Mouse (Mus musculus) activated CD4-positive, CD25-positive, alpha-beta regulatory T cell (primary cell): ENCODE measurements around the gene Rsad1. TPM values are rescaled to one million over a fixed set of nuclear protein-coding genes. Genes with fewer than 3 reads are reported as not detected.

ENCODE experiments used
- polyA plus RNA-seq, 2 experiments: library from polyadenylated mRNA; unstranded; fragments of 100-300 nt; shearing (Covaris generic); gene quantifications; one replicate each; pipeline ENCODE4 v1.2.1; 2017

Rsad1 gene
- 1 to 10 TPM; 1.7 TPM for polyA plus RNA-seq

DNA sequence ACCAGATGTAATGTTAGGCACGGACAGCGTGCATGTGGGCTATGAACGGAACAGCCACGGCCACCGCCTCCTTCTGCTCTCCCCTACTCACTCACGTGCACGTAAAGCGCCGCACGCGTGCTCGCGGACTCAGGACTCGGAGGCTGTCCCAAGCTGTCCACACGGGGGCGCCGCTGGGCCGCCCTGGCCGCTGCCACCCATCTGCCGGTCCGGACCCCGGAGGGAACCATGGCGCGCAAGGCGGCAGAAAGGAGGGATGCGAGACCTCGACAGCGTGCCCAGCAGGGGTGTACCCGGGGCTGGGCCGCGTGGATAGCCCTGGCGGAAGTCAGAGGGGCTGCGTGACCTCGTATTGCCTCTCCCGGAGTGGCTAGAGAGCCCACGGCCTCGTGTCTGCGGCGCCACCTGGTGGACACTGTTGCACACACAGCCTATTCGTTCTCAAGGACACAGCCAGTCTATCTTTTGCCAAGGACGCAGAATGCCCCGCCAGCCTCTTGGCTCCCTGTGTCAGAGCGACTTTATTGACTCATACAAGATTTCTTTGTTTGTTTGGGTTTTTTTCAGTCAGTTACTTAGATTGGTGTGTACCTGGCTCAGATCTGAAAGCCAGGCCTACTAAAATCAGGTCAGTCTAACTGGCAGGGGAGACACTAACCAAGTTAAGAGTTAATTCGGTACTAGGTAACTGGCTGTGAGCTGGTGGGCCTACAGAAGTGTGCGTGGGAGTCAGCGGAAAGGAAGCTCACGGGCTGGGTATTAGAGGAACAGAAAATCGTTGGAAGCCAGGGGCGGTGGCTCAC is at the start of gene Rsad1:
Gene Rsad1, minus strand, starts transcription at position 368 of the 803 bp plus-strand sequence.

GRCm38 (mm10) chr11:94564437-94565150 is 15.5 kb upstream of the Rsad1 start, which contains the start of gene Chad:
Gene Chad, plus strand, starts transcription at chr11:94565047.

DNA sequence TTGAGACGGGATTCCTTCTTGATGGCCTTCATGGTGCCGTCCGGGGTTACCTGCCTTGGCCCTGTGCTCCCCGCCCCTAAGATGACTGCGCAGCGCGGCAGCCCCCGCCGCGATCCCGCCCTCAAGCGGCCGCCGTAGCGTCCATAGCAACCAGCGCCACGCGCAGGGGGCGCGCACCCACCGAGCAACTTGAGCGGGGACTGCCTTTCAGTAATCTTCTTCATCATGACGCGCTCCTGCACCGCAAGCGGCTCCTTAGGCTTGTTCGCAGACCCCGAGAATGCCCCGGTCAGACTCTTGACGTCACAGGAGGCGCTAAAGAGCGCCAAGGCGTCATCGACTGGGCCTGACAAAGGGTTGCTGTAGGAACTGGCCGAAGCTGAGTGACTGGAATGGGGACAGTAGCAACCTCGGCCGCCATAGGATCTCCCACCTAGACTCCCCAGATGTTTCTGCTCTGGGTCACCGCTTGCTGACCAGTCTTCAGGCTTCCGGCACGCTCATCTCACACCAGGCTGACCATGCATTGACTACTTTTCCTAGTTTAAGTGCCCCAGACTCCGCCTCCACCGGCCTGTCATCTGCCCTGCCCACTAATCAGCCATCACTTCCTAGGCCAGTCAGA is 27.7 kb downstream of the Rsad1 start, which contains the start of gene Mycbpap:
Gene Mycbpap, minus strand, starts transcription at position 524 of the 625 bp plus-strand sequence.

DNA sequence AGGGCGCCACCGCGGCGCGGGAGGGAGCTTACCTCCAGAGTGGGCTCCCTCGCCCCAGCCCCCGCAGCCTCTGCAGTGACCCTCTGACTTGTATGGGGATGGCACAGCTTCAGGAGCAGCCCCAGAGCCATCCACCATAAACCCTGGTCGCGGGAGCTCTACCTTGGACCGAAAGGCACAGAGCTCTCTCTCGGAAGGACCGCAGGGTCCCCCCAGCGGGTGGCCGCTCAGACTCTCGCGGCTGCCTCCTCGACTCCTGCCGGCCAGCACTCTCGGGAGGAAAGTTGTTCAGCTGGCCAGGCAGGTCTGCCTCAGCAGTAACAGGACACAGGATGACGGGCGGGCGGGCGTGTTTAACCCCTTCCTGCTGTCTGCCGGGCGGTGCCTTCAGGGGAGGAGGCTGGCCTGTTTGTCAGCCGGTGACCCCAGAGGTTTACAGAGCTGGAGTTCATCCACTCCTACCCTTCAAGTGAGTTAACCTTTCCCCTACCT is 49.3 kb downstream of the Rsad1 start, which contains the start of gene Epn3:
Gene Epn3, minus strand, starts transcription at position 314 of the 492 bp plus-strand sequence.

Other genes starting within 250 kb of the Rsad1 start
- gene Luc7l3, start 227.3 kb downstream of the Rsad1 start, polyA plus RNA-seq: 100 to 1,000 TPM in 1 of 2 experiments, 10 to 100 TPM in 1; 87.4 to 111 TPM
- gene Ankrd40, start 221.3 kb downstream of the Rsad1 start, polyA plus RNA-seq: 10 to 100 TPM; 40.4 to 51.2 TPM
- 1 to 10 TPM; 1.2 to 4.6 TPM for gene Abcc3, start 156.3 kb downstream of the Rsad1 start, polyA plus RNA-seq
- gene Cacna1g, start 75.1 kb downstream of the Rsad1 start, polyA plus RNA-seq: under 1 TPM; 0.15 to 0.72 TPM
- gene Spata20, start 63.1 kb downstream of the Rsad1 start, polyA plus RNA-seq: not detected
- not detected for gene Epn3, start 49.3 kb downstream of the Rsad1 start, polyA plus RNA-seq
- gene Mycbpap, start 27.5 kb downstream of the Rsad1 start, polyA plus RNA-seq: not detected
- under 1 TPM; 0.13 to 0.50 TPM for gene Chad, start 15.8 kb upstream of the Rsad1 start, polyA plus RNA-seq
- 1 to 10 TPM; 4.9 to 8.5 TPM for gene Acsf2, start 52.6 kb upstream of the Rsad1 start, polyA plus RNA-seq
- gene Lrrc59, start 80.5 kb upstream of the Rsad1 start, polyA plus RNA-seq: 10 to 100 TPM; 65.7 to 80.1 TPM
- gene Mrpl27, start 104.5 kb upstream of the Rsad1 start, polyA plus RNA-seq: 100 to 1,000 TPM in 1 of 2 experiments, 10 to 100 TPM in 1; 74.4 to 106 TPM
- gene Eme1, start 104.7 kb upstream of the Rsad1 start, polyA plus RNA-seq: 1 to 10 TPM; 2.1 to 3.9 TPM
- 10 to 100 TPM; 31.9 to 37.5 TPM for gene Xylt2, start 128.3 kb upstream of the Rsad1 start, polyA plus RNA-seq
- under 1 TPM in 1 of 2 experiments, not detected in 1; 0.17 TPM for gene Gm11541, start 155.2 kb upstream of the Rsad1 start, polyA plus RNA-seq
- under 1 TPM in 1 of 2 experiments, not detected in 1; 0.23 TPM for gene Cdc34b, start 192.5 kb upstream of the Rsad1 start, polyA plus RNA-seq
- under 1 TPM in 1 of 2 experiments, not detected in 1; 0.33 TPM for gene Tmem92, start 233.4 kb upstream of the Rsad1 start, polyA plus RNA-seq